Mouse (Mus musculus): ENCODE measurements around the gene Frem3. TPM values are rescaled to one million over a fixed set of nuclear protein-coding genes. Genes with fewer than 3 reads are reported as not detected.

The Frem3 gene
- polyA plus RNA-seq, 1 experiment from 2014 or later: 0.38 TPM

DNA sequence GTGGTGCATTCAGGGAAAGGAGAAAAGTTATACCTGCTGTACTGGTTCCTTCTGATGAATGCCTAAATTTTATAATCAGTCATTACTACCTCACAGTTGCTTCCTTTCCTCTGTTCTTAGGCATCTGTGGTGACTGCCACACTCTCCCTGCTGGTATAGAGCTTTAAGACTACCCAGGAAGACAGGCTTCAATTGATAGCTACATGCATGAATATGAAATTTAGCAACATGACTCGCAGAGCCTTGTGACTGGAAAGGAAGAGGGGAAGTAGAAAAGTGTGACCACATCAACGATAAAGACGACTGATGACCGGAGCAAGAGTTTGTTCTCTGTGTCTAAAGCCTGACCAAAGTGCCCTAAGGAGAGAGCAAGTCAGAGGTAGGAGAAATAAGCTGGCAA, 3.8 kb upstream of the Frem3 start:
- WGBS: 83% methylated on average over 4 of the region's 4 CpGs
- Histone ChIP-seq H3K9me3 (replicated peaks) (no peaks in the 10 kb centered on the region), H3K4me1 (replicated peaks) (peaks cover 8% of the 10 kb centered on the region), H3K27me3 (replicated peaks) (peaks cover 17% of the 10 kb centered on the region), H3K4me3 (no peak overlapping the region), H3K9ac (no peak overlapping the region), H3K27ac (ENCODE audit: poor library complexity, severe bottlenecking) (no peak overlapping the region), H3K4me2 (no peak overlapping the region), H3K36me3 (no peaks in the 10 kb centered on the region)
- ATAC-seq (ENCODE audit: insufficient number of reproducible peaks, low FRiP score): no peak

DNA sequence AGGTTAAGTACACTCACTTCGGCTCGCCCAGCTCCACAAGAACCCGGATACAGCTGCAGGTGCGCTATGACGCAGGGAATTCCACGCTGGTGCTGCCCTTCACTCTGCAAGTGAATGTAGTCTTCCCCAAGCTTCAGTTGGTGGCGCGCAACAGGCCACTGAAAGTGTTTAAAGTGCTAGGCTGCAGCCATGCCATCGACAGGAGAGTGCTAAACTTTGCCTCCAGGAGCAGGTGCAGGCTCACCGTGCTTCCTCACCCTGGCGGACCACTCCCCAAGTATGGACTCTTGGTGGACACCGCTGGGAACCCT, 516 bp downstream of the Frem3 start:
- H3K4me1 ChIP-seq (replicated peaks): peaks cover 8% of the 10 kb centered on the region
- no peak overlapping the region for H3K27ac ChIP-seq (ENCODE audit: poor library complexity, severe bottlenecking)
- no peak for ATAC-seq (ENCODE audit: insufficient number of reproducible peaks, low FRiP score)
- no peak overlapping the region for H3K9ac ChIP-seq
- H3K27me3 ChIP-seq (replicated peaks): peaks cover 28% of the 10 kb centered on the region
- peak overlapping the region; percentile 73 for H3K4me2 ChIP-seq
- WGBS: 6% methylated on average over 12 of the region's 12 CpGs
- no peaks in the 10 kb centered on the region for H3K9me3 ChIP-seq (replicated peaks)
- peak overlapping the region; percentile 38 for H3K4me3 ChIP-seq
- H3K36me3 ChIP-seq: no peaks in the 10 kb centered on the region

DNA sequence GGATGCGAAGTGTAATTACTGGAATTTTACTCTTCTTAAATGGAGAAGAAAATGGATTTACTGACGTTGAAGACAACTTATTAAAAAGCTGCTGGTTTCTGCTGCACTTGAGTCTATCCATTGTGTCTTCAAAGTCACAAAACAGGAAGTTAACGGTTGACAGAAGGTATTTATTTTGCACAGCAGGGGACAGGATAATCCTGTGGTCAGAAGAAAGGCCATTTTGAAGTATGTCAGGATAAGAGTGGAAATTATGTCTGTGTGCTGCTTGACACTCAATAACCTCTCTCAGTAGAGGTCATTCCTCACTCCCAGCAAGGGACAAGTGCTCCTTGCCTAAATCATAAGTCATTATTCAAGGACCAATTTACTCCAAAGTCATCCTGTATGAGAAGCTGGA, 8.9 kb downstream of the Frem3 start:
- no peak for ATAC-seq (ENCODE audit: insufficient number of reproducible peaks, low FRiP score)
- Histone ChIP-seq H3K4me1 (replicated peaks) (no peaks in the 10 kb centered on the region), H3K36me3 (no peaks in the 10 kb centered on the region), H3K4me2 (no peak overlapping the region), H3K27ac (ENCODE audit: poor library complexity, severe bottlenecking) (no peak overlapping the region), H3K9ac (no peak overlapping the region), H3K4me3 (no peak overlapping the region), H3K27me3 (replicated peaks) (no peaks in the 10 kb centered on the region), H3K9me3 (replicated peaks) (no peaks in the 10 kb centered on the region)
- 60% methylated on average over 3 of the region's 3 CpGs for WGBS

DNA sequence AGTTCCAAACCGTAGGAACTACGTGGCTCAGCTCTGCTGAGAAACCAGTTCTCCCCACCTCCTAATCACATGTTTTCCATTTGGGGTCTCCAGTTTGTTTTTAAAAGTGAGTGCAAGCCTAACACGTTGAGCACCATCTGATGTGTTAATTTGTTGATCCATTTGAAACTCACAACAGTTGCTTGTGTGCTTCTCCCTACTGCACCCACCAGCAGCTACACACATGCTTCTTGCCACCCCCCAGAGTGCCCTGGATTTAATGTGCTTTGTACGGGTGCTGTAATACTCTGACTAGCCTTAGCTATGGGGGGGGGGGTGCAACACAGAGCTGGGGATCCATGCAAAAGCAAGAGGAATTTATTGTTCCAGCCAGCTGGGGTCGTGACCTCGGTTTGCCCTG, 36.5 kb downstream of the Frem3 start:
- Histone ChIP-seq H3K4me3 (no peak overlapping the region), H3K9me3 (replicated peaks) (no peaks in the 10 kb centered on the region), H3K4me2 (no peak overlapping the region), H3K4me1 (replicated peaks) (no peaks in the 10 kb centered on the region), H3K36me3 (no peaks in the 10 kb centered on the region), H3K9ac (no peak overlapping the region), H3K27me3 (replicated peaks) (no peaks in the 10 kb centered on the region), H3K27ac (ENCODE audit: poor library complexity, severe bottlenecking) (no peak overlapping the region)
- 60% methylated on average over 6 of the region's 6 CpGs for WGBS
- ATAC-seq (ENCODE audit: insufficient number of reproducible peaks, low FRiP score): no peak

DNA sequence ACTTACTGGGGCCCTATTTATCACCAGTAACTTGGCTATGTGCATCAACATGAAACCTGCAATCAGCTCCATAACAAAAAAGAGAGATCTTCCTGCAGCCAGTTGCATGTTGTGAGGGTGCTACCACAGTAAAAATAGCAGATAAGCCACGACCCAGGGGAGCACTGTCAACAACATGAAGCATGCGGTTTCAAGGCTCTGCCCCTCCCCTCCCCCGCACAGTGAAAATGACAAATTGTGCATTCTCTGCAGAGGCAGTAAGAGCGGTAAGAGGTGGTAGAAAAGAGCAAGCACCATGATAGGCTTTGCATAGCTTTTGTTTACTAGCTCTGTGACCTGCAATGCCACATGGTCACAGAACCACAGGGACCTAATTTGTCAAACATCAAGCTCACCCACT, 46.8 kb downstream of the Frem3 start:
- Histone ChIP-seq H3K4me1 (replicated peaks) (peaks cover 11% of the 10 kb centered on the region), H3K4me2 (no peak overlapping the region), H3K36me3 (no peaks in the 10 kb centered on the region), H3K27ac (ENCODE audit: poor library complexity, severe bottlenecking) (no peak overlapping the region), H3K9ac (no peak overlapping the region), H3K4me3 (no peak overlapping the region), H3K27me3 (replicated peaks) (no peaks in the 10 kb centered on the region), H3K9me3 (replicated peaks) (no peaks in the 10 kb centered on the region)
- 29% methylated on average over 4 of the region's 4 CpGs for whole genome bisulfite sequencing
- no peak for ATAC-seq (ENCODE audit: insufficient number of reproducible peaks, low FRiP score)

DNA sequence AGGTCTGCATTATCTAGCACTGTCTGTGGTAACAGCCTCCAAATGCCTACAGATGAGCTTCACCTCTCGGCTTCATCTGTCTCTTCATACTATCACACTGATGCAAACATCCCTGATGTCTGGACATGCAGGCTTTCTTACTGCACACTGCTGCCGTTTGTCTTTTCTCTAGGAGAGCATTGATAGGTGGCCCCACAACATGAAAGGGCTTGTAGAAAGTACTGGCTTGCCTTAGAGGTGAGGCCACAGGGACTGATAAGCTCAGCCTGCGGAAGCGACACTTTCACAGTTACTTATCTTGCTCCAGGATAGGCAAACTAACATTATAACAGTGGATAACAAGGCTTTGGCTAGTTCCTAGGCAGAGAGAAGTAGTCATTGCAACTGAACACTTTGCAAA, 50.2 kb downstream of the Frem3 start:
- no peaks in the 10 kb centered on the region for H3K27me3 ChIP-seq (replicated peaks)
- H3K9me3 ChIP-seq (replicated peaks): no peaks in the 10 kb centered on the region
- no peak for ATAC-seq (ENCODE audit: insufficient number of reproducible peaks, low FRiP score)
- no peak overlapping the region for H3K4me2 ChIP-seq
- peaks cover 11% of the 10 kb centered on the region for H3K4me1 ChIP-seq (replicated peaks)
- H3K36me3 ChIP-seq: no peaks in the 10 kb centered on the region
- H3K9ac ChIP-seq: no peak overlapping the region
- WGBS: 8% methylated on average over 4 of the region's 4 CpGs
- H3K27ac ChIP-seq (ENCODE audit: poor library complexity, severe bottlenecking): no peak overlapping the region
- H3K4me3 ChIP-seq: no peak overlapping the region

DNA sequence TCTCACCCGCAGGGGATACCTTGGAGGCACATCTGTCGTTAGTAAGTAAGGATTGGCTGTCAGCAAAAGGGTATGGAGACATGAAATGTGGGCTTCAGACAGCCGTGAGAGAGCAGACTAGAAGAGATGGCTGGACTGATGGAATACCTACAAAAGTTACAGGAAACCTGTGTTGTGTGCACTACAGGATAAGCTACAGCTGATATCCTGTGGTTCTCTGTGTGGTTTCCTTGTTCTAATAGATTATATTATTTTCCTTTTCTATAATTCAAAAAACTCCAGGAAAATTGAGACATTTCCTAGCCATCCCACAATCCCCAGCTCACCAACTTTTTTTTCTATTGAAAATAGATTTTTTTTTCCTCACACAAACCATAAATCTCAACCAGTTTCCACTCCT, 52.6 kb downstream of the Frem3 start:
- no peak overlapping the region for H3K27ac ChIP-seq (ENCODE audit: poor library complexity, severe bottlenecking)
- no peak overlapping the region for H3K4me2 ChIP-seq
- H3K4me1 ChIP-seq (replicated peaks): peaks cover 6% of the 10 kb centered on the region; the same call in 1 of the 2 replicates
- WGBS: 56% methylated on average over 3 of the region's 3 CpGs
- no peak overlapping the region for H3K4me3 ChIP-seq
- no peak overlapping the region for H3K9ac ChIP-seq
- no peaks in the 10 kb centered on the region for H3K36me3 ChIP-seq
- ATAC-seq (ENCODE audit: insufficient number of reproducible peaks, low FRiP score): no peak
- H3K27me3 ChIP-seq (replicated peaks): no peaks in the 10 kb centered on the region
- H3K9me3 ChIP-seq (replicated peaks): no peaks in the 10 kb centered on the region

DNA sequence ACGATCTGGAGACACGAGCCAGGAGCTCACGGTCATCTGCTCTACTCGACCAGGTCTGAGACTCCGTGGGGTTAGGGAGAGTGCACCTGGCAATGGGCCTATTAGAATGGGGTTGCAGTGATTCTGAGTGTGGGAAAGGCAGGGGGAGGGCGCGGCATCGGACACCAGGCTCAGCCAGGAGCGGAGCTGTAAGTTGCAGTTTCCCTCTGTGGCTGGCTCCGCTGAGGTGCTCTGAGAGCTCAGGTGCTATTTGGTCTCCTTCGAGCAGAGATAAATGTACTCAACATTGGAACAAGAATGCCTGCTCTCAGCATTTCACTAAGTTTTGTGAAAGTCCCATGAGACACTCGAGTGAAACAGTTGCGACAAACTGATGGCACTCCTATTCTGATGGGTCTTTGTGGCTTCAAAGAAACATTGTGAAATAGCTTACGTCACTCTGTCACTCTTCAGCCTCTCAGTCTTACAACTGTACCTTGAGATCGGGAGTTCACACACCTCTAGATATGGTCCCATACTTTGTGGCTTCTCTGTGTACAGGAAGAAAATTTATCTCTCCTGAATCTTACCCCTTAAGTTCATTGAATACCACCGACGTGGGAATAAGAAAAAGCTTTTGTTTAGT, 58.5 kb downstream of the Frem3 start:
- Histone ChIP-seq H3K36me3 (no peaks in the 10 kb centered on the region), H3K27me3 (replicated peaks) (0 out of 2 replicates have a peak, but pooled peaks cover 3% of the 10 kb centered on the region), H3K4me1 (replicated peaks) (no peaks in the 10 kb centered on the region), H3K4me2 (no peak overlapping the region), H3K4me3 (no peak overlapping the region), H3K9ac (no peak overlapping the region), H3K9me3 (replicated peaks) (no peaks in the 10 kb centered on the region), H3K27ac (ENCODE audit: poor library complexity, severe bottlenecking) (no peak overlapping the region)
- WGBS: 63% methylated on average over 17 of the region's 17 CpGs
- no peak for ATAC-seq (ENCODE audit: insufficient number of reproducible peaks, low FRiP score)

DNA sequence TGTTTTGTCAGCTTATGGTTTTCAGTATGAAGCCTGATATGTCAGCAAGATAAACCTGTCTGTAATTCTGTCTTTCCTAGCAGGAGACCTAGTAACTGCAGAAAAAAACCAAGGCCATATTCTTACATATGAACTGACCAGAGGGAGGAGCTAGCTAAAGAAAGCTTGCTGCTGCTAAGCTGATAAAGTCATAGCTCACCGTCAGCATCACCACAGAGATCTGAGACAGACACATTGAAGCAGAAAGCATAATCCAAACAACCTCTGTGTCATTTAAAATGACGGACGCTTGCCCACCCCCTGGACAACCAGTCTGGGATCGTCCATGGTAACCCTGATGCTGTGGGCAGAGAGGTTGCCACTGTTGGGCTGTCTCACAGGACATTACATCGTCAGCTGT, 71.7 kb downstream of the Frem3 start:
- Histone ChIP-seq H3K4me3 (no peak overlapping the region), H3K9ac (no peak overlapping the region), H3K27me3 (replicated peaks) (peaks cover 5% of the 10 kb centered on the region; the same call in 1 of the 2 replicates), H3K4me1 (replicated peaks) (peaks cover 4% of the 10 kb centered on the region; the same call in 1 of the 2 replicates), H3K27ac (ENCODE audit: poor library complexity, severe bottlenecking) (no peak overlapping the region), H3K9me3 (replicated peaks) (no peaks in the 10 kb centered on the region), H3K36me3 (no peaks in the 10 kb centered on the region), H3K4me2 (no peak overlapping the region)
- 67% methylated on average over 5 of the region's 5 CpGs for WGBS
- ATAC-seq (ENCODE audit: insufficient number of reproducible peaks, low FRiP score): no peak

DNA sequence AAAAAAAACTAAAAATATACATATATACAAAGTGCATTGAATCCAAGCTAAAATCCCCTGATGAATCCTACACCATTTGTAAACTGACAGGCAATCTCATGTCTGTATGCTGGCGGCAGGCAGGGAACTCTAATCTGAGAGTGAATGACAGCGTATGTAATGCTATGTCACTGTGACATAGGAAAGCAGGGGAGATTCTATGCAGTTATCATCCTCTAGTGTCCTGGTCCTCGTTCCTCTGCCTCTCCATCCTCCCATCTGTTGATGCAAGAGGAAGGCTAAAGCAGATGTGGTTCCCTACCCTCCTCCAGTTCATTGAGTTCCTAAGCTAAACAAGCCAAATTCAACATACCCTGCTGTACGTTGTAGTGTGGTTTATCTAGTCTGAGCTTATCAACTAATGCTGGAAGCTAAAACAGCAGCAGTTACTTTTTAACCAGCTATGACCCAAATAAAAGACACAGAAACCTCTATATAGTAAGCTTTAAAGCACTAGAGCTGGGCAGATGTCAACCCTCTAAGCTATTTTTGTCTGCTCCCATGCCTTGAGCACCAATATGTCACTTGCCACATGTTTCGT, 73.0 kb downstream of the Frem3 start:
- H3K9me3 ChIP-seq (replicated peaks): no peaks in the 10 kb centered on the region
- ATAC-seq (ENCODE audit: insufficient number of reproducible peaks, low FRiP score): no peak
- no peaks in the 10 kb centered on the region for H3K36me3 ChIP-seq
- H3K27me3 ChIP-seq (replicated peaks): peaks cover 5% of the 10 kb centered on the region; the same call in 1 of the 2 replicates
- no peak overlapping the region for H3K27ac ChIP-seq (ENCODE audit: poor library complexity, severe bottlenecking)
- no peak overlapping the region for H3K9ac ChIP-seq
- no peak overlapping the region for H3K4me2 ChIP-seq
- H3K4me3 ChIP-seq: no peak overlapping the region
- 46% methylated on average over 5 of the region's 5 CpGs for WGBS
- H3K4me1 ChIP-seq (replicated peaks): peaks cover 4% of the 10 kb centered on the region; the same call in 1 of the 2 replicates

DNA sequence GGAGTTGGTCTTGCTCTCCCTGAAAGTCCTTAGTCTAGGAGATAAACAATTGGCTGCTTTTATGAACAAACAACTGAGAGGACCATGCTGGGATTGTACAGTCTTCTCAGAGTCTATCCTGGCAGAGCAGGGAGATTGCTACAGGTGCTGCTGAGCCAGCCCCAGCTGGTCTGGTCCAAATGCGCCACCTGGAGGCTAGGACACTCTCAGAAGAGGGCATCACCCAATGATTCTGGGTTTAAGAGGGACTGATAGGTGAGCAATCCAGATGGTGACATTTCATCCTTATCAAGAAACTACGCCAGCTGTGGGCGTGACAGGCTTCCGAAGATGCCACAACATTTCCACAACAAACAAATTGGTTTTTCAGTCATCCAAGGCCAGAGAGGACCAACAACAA, 77.3 kb downstream of the Frem3 start:
- Histone ChIP-seq H3K9me3 (replicated peaks) (no peaks in the 10 kb centered on the region), H3K4me3 (no peak overlapping the region), H3K9ac (no peak overlapping the region), H3K36me3 (no peaks in the 10 kb centered on the region), H3K27ac (ENCODE audit: poor library complexity, severe bottlenecking) (no peak overlapping the region), H3K4me1 (replicated peaks) (peaks cover 4% of the 10 kb centered on the region; the same call in 1 of the 2 replicates), H3K4me2 (no peak overlapping the region), H3K27me3 (replicated peaks) (peaks cover 5% of the 10 kb centered on the region; the same call in 1 of the 2 replicates)
- no peak for ATAC-seq (ENCODE audit: insufficient number of reproducible peaks, low FRiP score)
- WGBS: 29% methylated on average over 4 of the region's 4 CpGs

All from heart, embryonic 12.5 days (tissue).